Mouse (Mus musculus): ENCODE results near the gene Tctex1d4. TPM values are rescaled to one million over a fixed set of nuclear protein-coding genes. Genes with fewer than 3 reads are reported as not detected.

The Tctex1d4 gene
- total and polyA plus RNA-seq, 3 experiments, result 0.31 to 1.3 TPM; not detected in 1

- peak overlapping the region; percentile 81 for H3K27ac ChIP-seq (ENCODE audit: control insufficient read depth, low read depth, low read length)
- peaks cover 0 to 16% of the 10 kb centered on the region in 2 experiments; a peak in 2 of 4 replicates for H3K36me3 ChIP-seq (ENCODE audit: control insufficient read depth in 1 of 2, insufficient read depth in 2 of 2, low read length in 2 of 2)
- H3K9me3 ChIP-seq (replicated peaks; ENCODE audit: insufficient read depth, low read length), result no peaks in the 10 kb centered on the region
- TF ChIP-seq ELF1 (IDR thresholded peaks at IDR 0.05; ENCODE audit: low read depth, low read length), result no peak
- peak; percentile 31; the same call in 1 of the 2 replicates for TF ChIP-seq GATA1 (IDR thresholded peaks at IDR 0.05; ENCODE audit: low read depth, low read length)
- H3K4me3 ChIP-seq (ENCODE audit: control insufficient read depth in 1 of 2, insufficient read depth in 1 of 2, low read depth in 2 of 2, low read length in 2 of 2), result peak overlapping the region; percentile 67 to 82
- H3K79me2 ChIP-seq (ENCODE audit: control insufficient read depth, insufficient read depth, low read length, poor library complexity), result peaks cover 13% of the 10 kb centered on the region
- DNase-seq (ENCODE audit: low read depth, low spot score), result no peak
- H3K4me1 ChIP-seq (ENCODE audit: control insufficient read depth in 1 of 2, insufficient read depth in 2 of 2, low read length in 2 of 2), result peaks cover 0 to 17% of the 10 kb centered on the region in 2 experiments; a peak in 2 of 4 replicates
- peak overlapping the region; percentile 72 for H3K9ac ChIP-seq (ENCODE audit: control insufficient read depth, low read depth, low read length, poor library complexity, severe bottlenecking)
- no peaks in the 10 kb centered on the region for H3K27me3 ChIP-seq (ENCODE audit: control insufficient read depth in 1 of 2, insufficient read depth in 2 of 2, low read length in 2 of 2)
Measured at GRCm38 (mm10) chr4:117120052-117120444, 6.5 kb upstream of the Tctex1d4 start.

- peaks cover 2 to 23% of the 10 kb centered on the region in 2 experiments; a peak in 3 of 4 replicates for H3K4me1 ChIP-seq (ENCODE audit: control insufficient read depth in 1 of 2, insufficient read depth in 2 of 2, low read length in 2 of 2)
- no peaks in the 10 kb centered on the region for H3K27me3 ChIP-seq (ENCODE audit: control insufficient read depth in 1 of 2, insufficient read depth in 2 of 2, low read length in 2 of 2)
- peaks cover 13% of the 10 kb centered on the region for H3K79me2 ChIP-seq (ENCODE audit: control insufficient read depth, insufficient read depth, low read length, poor library complexity)
- no peaks in the 10 kb centered on the region for H3K9me3 ChIP-seq (replicated peaks; ENCODE audit: insufficient read depth, low read length)
- peak overlapping the region; percentile 92 for H3K9ac ChIP-seq (ENCODE audit: control insufficient read depth, low read depth, low read length, poor library complexity, severe bottlenecking)
- peak overlapping the region; percentile 67 to 82 for H3K4me3 ChIP-seq (ENCODE audit: control insufficient read depth in 1 of 2, insufficient read depth in 1 of 2, low read depth in 2 of 2, low read length in 2 of 2)
- peaks cover 0 to 23% of the 10 kb centered on the region in 2 experiments; a peak in 2 of 4 replicates for H3K36me3 ChIP-seq (ENCODE audit: control insufficient read depth in 1 of 2, insufficient read depth in 2 of 2, low read length in 2 of 2)
- DNase-seq (ENCODE audit: low read depth, low spot score), result peak; percentile 98
- H3K27ac ChIP-seq (ENCODE audit: control insufficient read depth, low read depth, low read length), result peak overlapping the region; percentile 81
- TF ChIP-seq ZC3H11A (IDR thresholded peaks at IDR 0.05; ENCODE audit: low read depth, low read length), result no peak
- 0 out of 2 replicates have a peak, but pooled peaks have one; percentile 4 for TF ChIP-seq BHLHE40 (IDR thresholded peaks at IDR 0.05; ENCODE audit: borderline replicate concordance, low read depth, low read length)
- peak in 1 of 2 experiments; percentile 34; a peak in 2 of 4 replicates for TF ChIP-seq EP300 (IDR thresholded peaks at IDR 0.05; ENCODE audit: low read depth in 1 of 2, low read length in 2 of 2)
- TF ChIP-seq NRF1 (IDR thresholded peaks at IDR 0.05; ENCODE audit: insufficient read depth, low read depth, low read length, poor library complexity, severe bottlenecking), result no peak; the same call in 1 of the 2 replicates
- TF ChIP-seq USF1 (IDR thresholded peaks at IDR 0.05; ENCODE audit: low read depth, low read length), result no peak; the same call in 1 of the 2 replicates
- TF ChIP-seq TCF12 (IDR thresholded peaks at IDR 0.05; ENCODE audit: low read depth, low read length), result peak; percentile 83; the same call in 1 of the 2 replicates
- peak; percentile 94 for TF ChIP-seq NELFE (IDR thresholded peaks at IDR 0.05; ENCODE audit: low read depth, low read length)
- no peak for TF ChIP-seq CHD1 (IDR thresholded peaks at IDR 0.05; ENCODE audit: low read depth, low read length)
- 0 out of 2 replicates have a peak, but pooled peaks have one; percentile 22 for TF ChIP-seq RCOR1 (IDR thresholded peaks at IDR 0.05; ENCODE audit: low read depth, low read length)
- no peak for TF ChIP-seq CHD2 (IDR thresholded peaks at IDR 0.05; ENCODE audit: low read length)
- TF ChIP-seq GABPA (IDR thresholded peaks at IDR 0.05; ENCODE audit: low read depth, low read length), result no peak
- TF ChIP-seq UBTF (IDR thresholded peaks at IDR 0.05; ENCODE audit: borderline replicate concordance, insufficient read depth, low read depth, low read length), result no peak
- peak; percentile 69 to 96 for TF ChIP-seq POLR2A (IDR thresholded peaks at IDR 0.05; ENCODE audit: control insufficient read depth in 1 of 2, insufficient read depth in 1 of 2, low read depth in 1 of 2, low read length in 2 of 2, poor library complexity in 1 of 2)
- no peak for TF ChIP-seq ZKSCAN1 (IDR thresholded peaks at IDR 0.05; ENCODE audit: low read depth, low read length)
- peak; percentile 91 for TF ChIP-seq MYC (IDR thresholded peaks at IDR 0.05; ENCODE audit: low read depth, low read length)
- TF ChIP-seq POLR2AphosphoS2 (IDR thresholded peaks at IDR 0.05; ENCODE audit: low read length), result peak; percentile 89
- TF ChIP-seq TAL1 (IDR thresholded peaks at IDR 0.05; ENCODE audit: low read length), result no peak
- TF ChIP-seq POLR2AphosphoS5 (IDR thresholded peaks at IDR 0.05; ENCODE audit: borderline replicate concordance, low read depth, low read length), result no peak
- no peak; the same call in 1 of the 2 replicates for TF ChIP-seq ZMIZ1 (IDR thresholded peaks at IDR 0.05; ENCODE audit: low read depth, low read length)
- no peak for TF ChIP-seq GATA1 (IDR thresholded peaks at IDR 0.05; ENCODE audit: low read depth, low read length)
- no peak for TF ChIP-seq USF2 (IDR thresholded peaks at IDR 0.05; ENCODE audit: borderline replicate concordance in 1 of 2, insufficient read depth in 1 of 2, low read depth in 1 of 2, low read length in 2 of 2)
- no peak for TF ChIP-seq E2F4 (IDR thresholded peaks at IDR 0.05; ENCODE audit: borderline replicate concordance, low read depth, low read length)
- peak; percentile 96 for TF ChIP-seq TBP (IDR thresholded peaks at IDR 0.05; ENCODE audit: low read depth, low read length)
- TF ChIP-seq MAX (IDR thresholded peaks at IDR 0.05; ENCODE audit: low read length), result peak; percentile 81; the same call in 1 of the 2 replicates
- peak; percentile 86 for TF ChIP-seq ETS1 (IDR thresholded peaks at IDR 0.05; ENCODE audit: low read depth, low read length)
- TF ChIP-seq JUND (IDR thresholded peaks at IDR 0.05; ENCODE audit: low read depth, low read length), result no peak
- peak; percentile 98 for TF ChIP-seq KAT2A (conservative IDR thresholded peaks at IDR 0.05; ENCODE audit: low read depth, low read length)
Measured at GRCm38 (mm10) chr4:117120445-117121414, 5.9 kb upstream of the Tctex1d4 start.

All from MEL (cell line).